Mouse (Mus musculus) layer of hippocampus, adult 2 months (tissue): ENCODE data around the gene Abcc1. TPM values are rescaled to one million over a fixed set of nuclear protein-coding genes. Genes with fewer than 3 reads are reported as not detected.

Experiments used
- DNase-seq, 2 experiments: peaks; one replicate each; pipeline ENCODE4 v3.0.0; 2022; ENCODE audit warnings: low spot score in 2 of 2
- H3K27ac ChIP-seq: fragments of 200-600 bp; 2 replicates; pipeline ENCODE4 v1.8.1; 2022
- H3K4me3 ChIP-seq: fragments of 200-600 bp; 2 replicates; pipeline ENCODE4 v1.8.1; 2022; ENCODE audit warnings: mild to moderate bottlenecking
- CTCF ChIP-seq: fragments of 200-600 bp; conservative IDR thresholded peaks from 2 replicates; pipeline ENCODE4 v1.8.1; 2022; ENCODE audit warnings: antibody characterized with exemption, mild to moderate bottlenecking, moderate library complexity
- long read RNA-seq, 2 experiments: library from polyadenylated mRNA; stranded (forward); transcript quantifications; one replicate each; pipeline ENCODE4 v2.0.0; 2021; ENCODE audit warnings: borderline mapping rate in 2 of 2
- total RNA-seq, 2 experiments: library from RNA; stranded (reverse); gene quantifications; 2 replicates each; pipeline ENCODE4 v1.2.3; 2021

Abcc1 gene
- 10 to 100 TPM; 15.4 to 17.9 TPM for total RNA-seq
- long read RNA-seq, experiment 1, full-length matches to known transcripts: 1 of 5 reads
- long read RNA-seq, experiment 1, partial matches to known transcripts: 1 of 5 reads
- long read RNA-seq, experiment 1, other reads (novel, unspliced or antisense): 3 of 5 reads
- long read RNA-seq, experiment 2, full-length matches to known transcripts: 2 of 6 reads
- long read RNA-seq, experiment 2, partial matches to known transcripts: 3 of 6 reads
- long read RNA-seq, experiment 2, other reads (novel, unspliced or antisense): 1 of 6 reads

DNA sequence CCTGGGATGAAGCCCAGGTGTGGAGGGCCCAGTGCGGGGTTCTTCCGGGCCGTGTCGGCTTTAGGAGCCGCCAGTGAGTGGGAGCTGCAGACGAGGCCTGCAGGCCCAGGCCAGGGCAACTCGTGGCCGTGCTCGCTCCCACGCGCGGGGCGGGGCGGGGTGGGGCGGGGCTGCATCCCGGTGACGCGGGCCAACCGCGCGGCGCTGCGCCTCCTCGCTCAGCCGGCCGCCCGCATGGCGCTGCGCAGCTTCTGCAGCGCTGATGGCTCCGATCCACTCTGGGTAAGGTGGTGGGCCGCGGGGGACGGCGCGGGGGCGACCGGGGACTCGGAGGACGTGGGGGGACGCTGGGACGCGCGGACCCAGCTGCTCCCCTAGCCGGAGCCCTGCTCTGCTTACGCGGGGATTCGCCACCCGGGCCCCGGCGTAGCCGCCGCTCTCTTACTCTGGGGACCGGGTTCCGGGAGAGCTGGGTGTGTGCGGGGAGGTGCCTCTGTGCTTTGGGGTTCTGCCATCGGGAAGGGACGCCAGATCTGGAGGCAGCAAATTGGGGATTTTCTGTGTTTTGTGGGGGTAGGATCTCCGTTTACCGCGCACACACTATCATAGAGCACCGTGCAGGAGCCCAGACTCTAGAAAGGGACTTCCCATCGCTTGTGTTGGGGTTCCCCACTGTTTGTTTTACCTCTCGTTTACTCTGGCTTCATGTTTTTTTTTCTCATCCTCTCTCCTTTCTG is at the start of gene Abcc1:
Abcc1 (plus strand) TSS at position 197 of the 737 bp plus-strand sequence.
- peak; percentile 53 for TF ChIP-seq CTCF
- DNase-seq: peak; percentile 65 to 80
- peak within 1 kb of the TSS; percentile 78 for H3K4me3 ChIP-seq

DNA sequence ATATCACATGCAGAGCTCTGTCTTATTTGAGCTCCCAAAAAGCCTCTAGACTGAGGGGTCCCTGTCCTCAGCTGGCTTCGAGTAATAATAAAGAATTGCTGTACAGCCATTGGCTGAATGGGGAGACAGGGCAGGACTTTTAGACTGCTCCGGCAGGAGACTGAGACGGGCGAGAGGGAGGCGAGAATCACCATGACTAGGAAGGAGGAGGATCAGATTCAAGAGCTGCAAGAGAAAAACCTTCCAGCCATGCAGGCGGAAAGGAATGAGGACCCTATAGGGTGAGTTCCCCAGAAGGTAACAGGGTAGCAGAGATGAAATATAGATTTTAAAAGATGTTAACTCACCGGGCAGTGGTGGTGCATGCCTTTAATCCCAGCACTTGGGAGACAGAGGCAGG is 48.4 kb upstream of the Abcc1 start:
- Histone ChIP-seq H3K27ac (no peak overlapping the region), H3K4me3 (no peak overlapping the region)
- TF ChIP-seq CTCF: no peak
- no peak for DNase-seq

More for the DNA sequence above, at the start of gene Abcc1:
- peak within 1 kb of the TSS; percentile 89 for H3K27ac ChIP-seq

DNA sequence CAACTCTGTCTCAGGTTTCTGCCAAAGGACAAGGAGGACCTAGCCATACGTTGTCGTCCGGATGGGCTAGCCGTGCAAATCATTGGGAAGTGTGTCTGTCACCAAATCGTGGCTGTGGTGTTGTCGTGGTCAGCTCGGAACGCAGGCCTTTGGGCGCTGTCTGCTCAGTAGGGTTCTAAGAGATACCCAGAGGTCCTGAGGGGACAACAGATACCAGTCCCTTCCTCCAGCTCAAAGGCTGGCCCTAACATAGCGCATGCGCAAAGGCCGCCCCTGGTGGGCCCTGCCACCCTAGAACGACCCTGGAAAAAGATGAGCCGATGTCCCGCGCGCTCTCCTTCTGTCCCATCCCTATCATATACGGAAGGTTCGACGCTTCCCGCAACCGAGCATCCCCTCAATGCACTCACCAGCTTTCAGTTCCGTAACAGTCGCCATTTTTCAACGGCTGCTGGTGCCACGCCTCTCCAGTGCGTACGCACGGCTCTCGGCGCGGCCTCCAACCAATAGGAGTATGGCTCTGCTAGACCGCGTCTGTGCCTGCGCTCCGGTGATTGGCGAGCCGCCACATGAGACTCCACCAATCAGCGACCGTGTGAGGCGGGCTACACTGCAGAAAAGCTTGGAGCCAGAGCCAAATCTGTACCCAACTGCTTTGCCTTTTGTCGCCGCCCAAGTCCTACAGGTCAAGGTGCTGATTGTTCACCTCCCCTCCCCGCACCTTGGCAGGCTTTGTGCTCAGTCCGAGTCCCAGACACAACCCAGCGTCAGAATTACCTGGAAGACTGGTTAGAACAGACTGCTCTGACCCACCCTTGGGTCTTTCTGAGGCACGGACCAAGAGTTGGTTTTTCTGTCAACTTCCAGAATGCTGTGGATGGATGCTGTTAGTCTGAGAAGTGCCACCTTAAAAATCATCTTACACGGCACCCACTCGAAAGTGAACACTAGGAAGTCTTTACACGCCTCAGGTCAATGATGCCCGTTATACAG is 44.2 kb upstream of the Abcc1 start, which contains the start of gene Fopnl:
Fopnl (minus strand) TSS at position 522 of the 993 bp plus-strand sequence.
- Histone ChIP-seq H3K4me3 (peak within 1 kb of the TSS; percentile 64), H3K27ac (peak within 1 kb of the TSS; percentile 97)
- TF ChIP-seq CTCF: peak; percentile 27
- peak; percentile 96 to 97 for DNase-seq

- DNase-seq: no peak
- TF ChIP-seq CTCF: no peak
- Histone ChIP-seq H3K4me3 (no peak overlapping the region), H3K27ac (no peak overlapping the region)
Observed at GRCm38 (mm10) chr16:14319681-14320080, 41.7 kb upstream of the Abcc1 start.

GRCm38 (mm10) chr16:14320494-14320893 is 40.9 kb upstream of the Abcc1 start:
- no peak for DNase-seq
- Histone ChIP-seq H3K4me3 (no peak overlapping the region), H3K27ac (no peak overlapping the region)
- TF ChIP-seq CTCF: no peak

- no peak for TF ChIP-seq CTCF
- Histone ChIP-seq H3K4me3 (no peak overlapping the region), H3K27ac (no peak overlapping the region)
- no peak for DNase-seq
Observed at GRCm38 (mm10) chr16:14328156-14328555, 33.2 kb upstream of the Abcc1 start.

- H3K4me3 ChIP-seq: no peak overlapping the region
- H3K27ac ChIP-seq: no peak overlapping the region
- DNase-seq: no peak
- TF ChIP-seq CTCF: no peak
Observed at GRCm38 (mm10) chr16:14344967-14345366, 16.4 kb upstream of the Abcc1 start.

DNA sequence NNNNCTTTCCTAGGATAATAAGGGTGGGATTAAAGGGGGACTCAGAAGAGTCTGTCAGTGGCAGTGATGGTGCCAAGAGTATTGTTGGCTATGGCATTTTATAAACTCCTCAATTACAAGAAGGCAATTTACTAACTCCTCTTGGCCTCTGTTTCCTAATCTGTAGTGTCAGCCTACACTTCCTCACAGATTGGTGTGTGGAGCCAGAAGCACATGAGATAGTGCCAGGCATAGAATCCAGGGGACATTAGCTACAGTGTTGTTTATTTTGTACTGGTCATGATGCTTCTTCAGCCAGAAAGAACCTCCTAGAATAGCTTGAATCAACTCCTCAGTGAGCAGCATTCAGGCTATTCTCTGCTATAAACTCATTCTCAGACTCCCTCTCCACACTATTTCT is 9.8 kb upstream of the Abcc1 start:
- Histone ChIP-seq H3K27ac (no peak overlapping the region), H3K4me3 (no peak overlapping the region)
- TF ChIP-seq CTCF: no peak
- DNase-seq: no peak

DNA sequence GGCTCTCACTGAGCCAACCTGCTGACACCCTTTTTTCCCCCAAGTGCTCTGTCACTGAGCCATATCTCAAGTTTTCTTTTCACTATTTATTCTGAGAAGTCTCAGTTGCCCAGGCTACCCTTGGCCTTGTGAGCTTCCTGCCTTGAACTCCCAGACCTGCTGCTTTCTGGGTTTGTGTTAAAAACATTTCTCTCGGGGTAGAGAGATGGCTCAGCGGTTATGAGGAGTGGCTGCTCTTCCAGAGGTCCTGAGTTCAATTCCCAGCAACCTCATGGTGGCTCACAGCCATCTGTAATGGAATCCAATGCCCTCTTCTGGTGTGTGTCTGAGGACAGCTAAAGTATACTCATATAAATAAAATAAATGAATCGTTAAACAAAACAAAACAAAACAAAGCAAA is 9.1 kb upstream of the Abcc1 start:
- H3K27ac ChIP-seq: no peak overlapping the region
- no peak overlapping the region for H3K4me3 ChIP-seq
- TF ChIP-seq CTCF: no peak
- no peak for DNase-seq

- no peak for DNase-seq
- H3K4me3 ChIP-seq: no peak overlapping the region
- TF ChIP-seq CTCF: no peak
- no peak overlapping the region for H3K27ac ChIP-seq
Observed at GRCm38 (mm10) chr16:14352663-14353062, 8.7 kb upstream of the Abcc1 start.

GRCm38 (mm10) chr16:14357859-14358258 is 3.5 kb upstream of the Abcc1 start:
- Histone ChIP-seq H3K4me3 (no peak overlapping the region), H3K27ac (no peak overlapping the region)
- DNase-seq: no peak
- TF ChIP-seq CTCF: no peak

DNA sequence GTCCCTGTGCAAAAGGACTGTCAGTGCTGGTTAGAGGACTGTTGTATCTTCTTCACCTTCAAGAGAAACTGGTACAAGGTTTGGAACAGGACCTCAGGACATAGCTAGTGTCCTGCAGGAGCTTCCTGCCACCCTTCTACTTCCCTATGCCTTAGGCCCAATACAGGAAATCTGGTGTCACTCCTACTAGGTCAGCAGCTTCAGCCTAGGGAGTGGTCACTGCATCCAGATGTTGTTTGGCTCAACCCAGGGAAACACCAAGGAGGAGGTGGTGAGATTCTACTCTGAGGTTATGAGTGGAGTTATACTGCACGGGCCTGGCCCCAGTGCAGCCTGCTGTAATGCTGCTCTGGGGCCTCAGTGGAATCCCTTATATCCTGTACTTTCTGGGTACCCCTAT is 2.8 kb upstream of the Abcc1 start:
- DNase-seq: no peak
- no peak for TF ChIP-seq CTCF
- no peak overlapping the region for H3K27ac ChIP-seq

GRCm38 (mm10) chr16:14360931-14361330 is 427 bp upstream of the Abcc1 start:
- Histone ChIP-seq H3K27ac (peak overlapping the region; percentile 89), H3K4me3 (peak overlapping the region; percentile 78)
- TF ChIP-seq CTCF: no peak
- peak; percentile 19 to 47 for DNase-seq

More for the DNA sequence above, 2.8 kb upstream of the Abcc1 start:
- no peak overlapping the region for H3K4me3 ChIP-seq
